Mouse (Mus musculus): ENCODE data around the gene Ncln.
A peak's percentile ranks its signal among the peaks of the same experiment; 100 is the strongest.

Ncln gene

DNA sequence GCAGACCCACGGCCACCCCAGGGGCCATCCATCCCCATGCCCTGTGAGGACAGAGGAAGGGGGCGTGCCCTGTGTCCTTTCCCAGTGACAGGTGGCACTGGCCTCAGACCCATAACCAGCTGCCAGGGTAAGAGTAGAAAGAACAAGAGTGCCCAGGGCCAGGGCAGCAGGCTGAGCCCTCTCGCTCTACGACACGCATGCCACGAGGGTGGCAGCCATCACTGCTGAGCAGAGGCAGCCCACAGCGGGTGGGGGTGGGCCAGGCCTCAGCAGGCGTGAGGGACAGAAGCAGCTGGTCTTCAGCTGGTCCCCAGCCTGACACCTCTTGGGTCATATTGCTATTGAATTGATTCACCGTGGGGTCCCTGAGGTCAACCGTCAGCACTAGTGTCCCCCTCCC is 9.7 kb downstream of the Ncln start:
- DNase-seq = no peak

- DNase-seq = no peak
These were observed 10.6 kb downstream of the Ncln start for GRCm38 (mm10) chr10:81485479-81486018.

DNA sequence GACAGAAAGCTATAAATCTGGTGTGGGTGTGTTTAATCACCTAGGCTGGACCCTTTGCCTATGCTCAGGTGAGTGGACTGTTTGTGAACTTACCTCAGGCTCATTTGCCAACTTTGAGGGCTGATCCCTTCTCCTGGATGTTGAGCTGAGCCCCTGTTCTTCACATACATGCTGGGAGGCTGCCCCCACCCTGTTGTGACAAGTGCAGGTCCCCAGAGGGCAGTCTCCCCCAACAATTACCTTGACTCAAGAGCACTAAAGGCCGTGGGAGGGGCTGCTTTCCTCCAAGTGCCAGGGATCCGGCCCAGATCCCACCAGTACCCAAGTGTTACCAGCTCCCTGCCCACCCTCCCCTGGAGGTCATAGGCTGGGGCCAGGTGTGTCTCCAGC is 11.1 kb downstream of the Ncln start:
- no peak for DNase-seq

GRCm38 (mm10) chr10:81484441-81485059 is 11.6 kb downstream of the Ncln start:
- no peak for DNase-seq

DNA sequence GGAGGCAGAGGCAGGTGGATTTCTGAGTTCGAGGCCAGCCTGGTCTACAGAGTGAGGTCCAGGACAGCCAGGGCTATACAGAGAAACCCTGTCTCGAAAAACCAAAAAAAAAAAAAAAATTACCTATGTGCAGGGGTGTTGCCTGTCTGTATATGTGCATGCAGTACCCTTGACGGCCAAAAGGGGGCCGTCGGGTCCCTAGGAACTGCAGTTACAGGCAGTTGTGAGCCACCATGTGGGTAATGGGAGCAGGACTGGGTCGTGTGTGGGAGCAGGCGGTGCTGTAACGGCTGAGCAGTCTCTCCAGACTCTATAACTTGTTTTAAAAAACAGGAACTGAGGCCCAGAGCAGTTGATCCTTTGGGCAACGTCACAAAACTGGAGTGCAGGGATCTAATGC is 12.2 kb downstream of the Ncln start:
- no peak for DNase-seq

DNA sequence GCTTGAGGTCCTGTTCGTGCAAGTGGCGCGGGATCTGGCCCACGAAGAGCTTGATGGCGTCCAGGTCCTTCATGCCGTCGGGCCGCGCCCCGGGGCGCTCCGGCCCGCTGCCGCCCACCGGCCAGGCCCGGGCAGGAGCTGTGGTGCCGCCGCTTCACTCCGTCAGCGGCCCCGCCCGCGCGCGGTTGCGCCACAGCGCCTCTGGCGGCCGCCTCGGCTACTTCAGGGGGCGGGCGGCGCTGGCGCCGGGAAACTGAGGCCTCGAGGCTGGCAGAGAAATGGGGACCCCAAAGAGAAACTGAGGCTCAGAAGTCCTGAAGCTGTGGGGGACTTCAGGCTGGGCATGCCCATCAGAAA is 13.7 kb downstream of the Ncln start, which contains the start of gene Celf5:
Gene Celf5, minus strand, starts transcription at position 177 of the 357 bp plus-strand sequence.
- DNase-seq = no peak

- no peak for DNase-seq
These were observed 14.3 kb downstream of the Ncln start for GRCm38 (mm10) chr10:81481605-81482532.

GRCm38 (mm10) chr10:81474461-81474860 is 21.7 kb downstream of the Ncln start:
- no peak for DNase-seq

GRCm38 (mm10) chr10:81473003-81473451 is 23.2 kb downstream of the Ncln start:
- no peak for DNase-seq

DNA sequence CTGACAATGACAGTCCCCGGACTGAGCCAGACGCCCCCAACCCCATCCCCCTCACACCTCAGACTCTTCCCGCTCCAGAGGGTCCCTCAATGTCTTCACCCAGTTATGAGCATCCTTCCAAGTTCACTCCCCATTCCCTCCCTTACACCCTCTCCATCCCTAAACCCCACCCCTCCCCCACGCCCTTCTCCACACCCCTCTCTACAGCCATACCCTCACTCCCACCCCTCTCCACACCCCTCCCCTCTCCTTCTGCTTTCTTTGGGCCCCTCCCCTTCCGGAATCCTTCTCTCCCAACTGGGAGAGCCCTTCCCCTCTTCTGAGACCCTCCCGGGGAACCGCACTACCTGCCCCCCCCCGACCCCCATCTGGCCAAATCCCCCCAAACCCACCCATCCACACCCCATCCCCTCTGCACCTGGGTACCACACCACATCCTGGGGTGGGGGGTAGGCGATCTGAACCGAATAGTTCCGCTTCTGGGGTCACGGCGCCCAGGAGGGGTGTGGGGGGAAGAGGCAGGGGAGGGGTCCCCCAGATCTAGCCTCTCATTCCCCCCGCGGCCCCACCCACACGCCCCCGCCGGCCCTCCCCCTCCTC is 23.7 kb downstream of the Ncln start:
- no peak for DNase-seq

- no peak for DNase-seq
These were observed 25.7 kb downstream of the Ncln start for GRCm38 (mm10) chr10:81470454-81470853.

DNA sequence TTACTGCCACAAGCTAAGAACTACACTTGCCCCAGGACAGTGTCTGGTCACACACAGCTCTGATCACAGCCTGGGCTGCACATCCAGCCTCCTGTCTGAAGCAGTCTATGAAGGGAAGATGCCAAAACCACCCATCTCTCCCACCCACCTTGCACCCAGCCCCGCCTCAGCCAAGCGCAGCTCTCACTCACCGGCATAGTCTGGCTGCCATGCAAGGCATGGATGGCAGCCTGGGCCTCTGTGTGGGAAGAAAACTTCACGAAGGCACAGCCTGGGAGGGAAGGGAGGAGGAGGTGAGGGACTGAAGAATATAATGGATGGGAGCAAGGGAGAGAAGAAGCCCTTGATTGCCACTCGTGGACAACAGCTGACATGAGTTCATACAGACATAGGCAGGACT is 26.9 kb downstream of the Ncln start:
- DNase-seq = no peak

DNA sequence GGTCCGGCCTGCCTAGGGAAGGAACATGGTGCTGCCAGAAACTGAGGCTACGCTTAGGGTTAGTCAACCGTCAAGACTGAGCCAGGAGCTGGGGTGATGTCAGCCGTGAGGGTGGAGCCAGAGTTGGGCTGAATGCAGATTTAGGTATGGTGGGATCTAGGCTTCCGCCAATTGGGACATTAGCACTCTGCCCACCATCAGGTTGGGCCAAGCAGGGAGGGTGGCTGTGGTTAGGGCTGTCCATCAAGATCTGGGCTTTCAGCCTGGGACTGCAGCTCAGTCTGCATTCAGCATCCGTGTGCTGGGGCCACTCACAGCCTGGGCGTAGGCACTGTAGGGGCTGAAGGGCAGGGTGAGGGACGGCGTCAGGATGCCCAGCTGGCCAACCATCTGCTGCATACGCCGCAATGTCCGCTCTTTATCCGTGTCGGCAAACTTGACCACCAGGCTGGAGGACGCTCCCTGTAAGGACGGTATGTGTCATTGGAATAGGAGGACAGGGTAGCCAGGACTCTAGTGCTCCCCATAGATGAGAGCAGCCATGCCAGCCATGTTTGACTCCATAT is 28.4 kb downstream of the Ncln start:
- DNase-seq = no peak

DNA sequence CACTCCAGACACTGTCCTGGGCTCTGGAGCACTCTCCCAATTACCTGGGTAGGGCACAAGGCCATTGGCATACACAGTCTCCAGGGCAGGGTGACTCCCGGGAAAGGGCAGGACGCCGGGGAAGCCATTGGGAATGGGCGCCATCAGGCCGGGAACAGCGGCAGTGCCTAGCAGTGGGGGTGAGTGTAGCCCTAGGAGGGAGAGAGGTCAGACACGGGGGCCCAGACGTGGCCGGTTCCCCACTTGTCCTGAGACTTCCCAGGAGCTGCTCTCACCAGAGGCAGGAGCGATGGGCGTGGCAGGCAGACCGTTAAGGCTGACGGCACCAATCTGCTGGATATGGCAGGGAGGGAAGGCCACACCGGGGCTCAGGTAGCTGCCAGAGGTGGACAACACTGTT is 29.3 kb downstream of the Ncln start:
- no peak for DNase-seq

DNA sequence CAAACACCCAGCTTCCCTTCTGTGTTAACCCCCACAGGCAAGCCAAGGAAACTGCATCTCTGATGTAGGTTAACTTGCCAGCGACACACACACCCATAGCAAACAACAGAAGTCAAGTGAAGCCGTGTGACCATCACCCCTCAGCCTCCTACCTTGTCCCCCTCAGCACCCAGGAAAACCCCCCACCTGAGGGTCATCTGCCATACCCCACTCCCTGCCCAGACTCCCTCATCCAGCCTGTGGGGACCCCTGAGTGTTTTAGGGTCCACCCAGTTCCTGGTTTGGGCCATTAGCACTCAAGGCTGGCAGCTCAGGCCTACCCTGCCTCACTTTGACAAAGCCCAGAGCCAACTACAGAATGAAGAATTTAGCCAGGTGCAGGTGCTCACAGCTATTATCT is 30.1 kb downstream of the Ncln start:
- no peak for DNase-seq

DNA sequence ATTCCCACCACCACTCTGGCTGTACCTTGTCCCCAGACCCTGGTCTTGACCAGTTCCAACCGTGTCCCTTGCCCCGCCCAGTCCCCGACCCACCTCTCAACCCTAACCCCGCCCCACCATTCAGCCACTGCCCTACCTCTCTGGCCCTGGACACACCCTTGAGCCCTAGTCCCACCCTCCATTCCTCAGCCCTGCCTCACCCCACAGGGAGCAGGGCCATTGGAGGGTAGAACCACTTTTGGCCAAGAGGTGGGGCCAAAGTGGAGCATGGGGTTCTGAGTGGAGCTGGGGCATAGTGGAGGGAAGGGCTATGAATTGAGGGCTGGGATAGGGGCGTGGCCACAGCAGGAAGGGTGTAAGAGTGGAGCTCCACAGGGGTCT is 30.9 kb downstream of the Ncln start:
- DNase-seq = no peak

DNA sequence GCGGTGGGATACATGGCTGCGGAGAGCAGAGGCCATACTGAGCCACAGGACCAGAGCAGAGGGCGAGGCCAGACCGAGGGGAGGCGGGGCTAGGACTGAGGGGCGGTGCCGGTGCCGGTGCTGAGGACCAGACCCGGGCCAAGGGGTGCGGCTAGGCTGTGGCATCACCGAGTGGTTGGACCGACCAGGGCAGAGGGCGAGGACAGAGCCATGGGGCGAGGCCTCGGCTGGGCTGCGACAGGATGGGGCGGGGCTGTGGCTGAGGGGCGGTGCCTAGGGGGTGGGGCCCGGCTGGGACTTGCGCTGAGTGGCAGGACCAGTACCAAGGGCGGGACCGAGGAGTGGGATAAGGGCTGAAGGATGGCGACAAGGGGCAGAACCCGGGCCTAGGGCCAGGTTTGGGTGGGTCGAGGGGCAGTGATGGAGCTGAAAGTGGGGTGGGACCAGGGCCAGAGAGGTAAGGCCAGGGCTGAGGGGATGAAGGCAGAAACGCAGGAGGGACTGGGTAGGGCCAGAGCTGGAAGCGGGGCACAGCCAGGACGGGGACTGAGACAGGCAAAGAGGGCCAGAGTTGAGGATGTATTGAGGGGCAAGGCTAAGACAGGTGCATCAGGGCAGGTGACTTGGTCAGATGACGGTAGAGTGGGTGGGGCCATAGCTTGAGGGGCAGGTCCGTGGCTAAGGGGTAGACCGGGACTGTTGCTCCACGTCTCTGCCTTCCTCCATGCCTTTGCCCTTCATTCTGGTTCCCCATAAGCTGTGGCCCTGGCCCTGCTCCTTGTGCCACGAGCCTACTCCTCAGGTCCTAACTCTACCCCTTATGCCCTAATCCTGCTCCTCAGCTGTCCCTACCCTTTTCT is 31.6 kb downstream of the Ncln start:
- DNase-seq = peak; percentile 49

GRCm38 (mm10) chr10:81463531-81463930 is 32.7 kb downstream of the Ncln start:
- no peak for DNase-seq

- DNase-seq = no peak
These were observed 33.3 kb downstream of the Ncln start for GRCm38 (mm10) chr10:81462917-81463316.

DNA sequence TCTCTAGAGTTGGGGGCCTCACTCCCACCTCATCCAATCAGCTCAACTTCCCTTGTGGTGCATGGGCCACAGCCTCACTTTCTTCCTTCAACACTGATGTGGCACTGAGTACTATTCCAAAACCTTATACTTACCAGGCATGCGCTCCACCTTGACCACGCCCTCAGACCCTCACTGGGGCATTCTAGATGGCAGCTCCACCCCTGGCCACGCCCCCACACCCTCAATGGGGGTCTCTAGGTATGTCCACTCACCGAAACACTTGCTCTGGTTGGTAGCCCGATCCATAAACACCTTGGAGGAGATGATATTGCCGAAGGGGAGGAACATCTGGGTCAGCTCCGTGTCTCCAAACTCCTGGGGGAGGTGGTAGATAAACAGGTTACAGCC is 33.8 kb downstream of the Ncln start:
- DNase-seq = no peak

DNA sequence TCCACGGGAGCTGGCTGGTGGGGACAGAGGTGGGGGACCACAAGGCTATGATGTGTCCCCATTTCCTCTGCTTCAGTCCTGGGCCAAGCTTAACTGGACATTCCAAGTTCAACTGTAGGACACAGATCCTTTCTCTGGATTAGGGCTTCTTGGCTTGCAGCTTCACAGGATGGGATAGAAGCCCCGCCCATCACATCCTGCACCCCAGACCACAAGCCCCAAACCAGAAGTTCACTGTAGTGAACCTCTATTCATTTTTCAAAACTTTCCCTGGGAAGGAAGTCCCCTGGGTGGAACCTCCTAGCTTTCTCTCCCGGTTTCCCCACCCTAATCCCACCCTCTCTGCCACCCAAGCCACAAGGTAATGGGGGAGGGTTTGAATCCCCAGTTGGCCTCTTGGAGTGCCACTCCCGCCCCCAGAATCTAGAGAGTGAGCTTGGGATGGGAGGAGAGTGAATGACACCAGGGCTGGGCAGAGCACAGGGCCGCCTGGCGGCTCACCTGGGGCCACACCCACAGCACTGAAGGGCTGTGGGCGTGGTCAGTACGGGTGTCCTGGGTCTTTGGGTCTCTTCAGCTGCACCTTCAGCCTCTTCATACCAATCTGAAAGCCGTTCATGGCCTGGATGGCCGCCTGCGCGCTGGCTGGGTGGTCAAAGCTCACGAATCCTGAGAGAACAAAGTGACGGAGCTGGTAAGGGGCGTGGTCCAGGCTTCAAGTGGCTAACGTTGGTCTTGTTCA is 34.3 kb downstream of the Ncln start:
- no peak for DNase-seq

DNA sequence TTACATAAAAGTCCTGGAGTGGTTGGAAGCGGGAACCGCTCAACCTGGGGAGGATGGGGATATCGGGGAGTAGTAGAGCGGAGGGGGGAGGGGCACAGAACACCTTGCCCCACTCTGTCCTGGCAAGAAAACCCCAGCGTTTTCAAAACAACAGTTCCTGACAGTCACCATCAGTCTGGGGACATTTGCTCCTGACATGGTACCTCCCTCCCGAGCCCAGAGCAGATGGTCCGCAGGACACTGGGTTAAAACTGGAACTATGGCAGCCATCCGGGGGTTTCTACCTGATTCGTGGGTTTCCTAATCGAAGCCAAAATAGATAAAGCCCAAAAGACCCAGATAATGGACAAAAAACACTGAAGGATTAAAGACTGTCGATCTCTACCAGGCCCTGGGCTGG is 35.2 kb downstream of the Ncln start:
- no peak for DNase-seq
